Mouse (Mus musculus) neural tube, embryonic 11.5 days (tissue): ENCODE results near the gene Cytl1. TPM values are rescaled to one million over a fixed set of nuclear protein-coding genes. Genes with fewer than 3 reads are reported as not detected.

ENCODE experiments used
- ATAC-seq: fragments of 200-750 bp; cut with Nextera tagmentation; 2 replicates; pipeline ENCODE4 v1.8.0; 2017; ENCODE audit warnings: moderate number of reproducible peaks, mild to moderate bottlenecking, moderate TSS enrichment, moderate library complexity; ENCODE audit not compliant: insufficient read depth, low FRiP score, low TSS enrichment
- DNase-seq: peaks from one replicate; pipeline ENCODE4 v3.0.0-alpha.2; 2015; ENCODE audit warnings: low spot score
- H3K27ac ChIP-seq: fragments of 300-500 bp; sonication (generic); 2 replicates; pipeline ENCODE4 v1.5.1; 2014; ENCODE audit warnings: low read depth, mild to moderate bottlenecking, low read length
- H3K27me3 ChIP-seq: fragments of 300-500 bp; sonication (generic); 2 replicates; pipeline ENCODE4 v1.6.1; 2014; ENCODE audit warnings: mild to moderate bottlenecking, low read length, mixed read lengths; ENCODE audit not compliant: control insufficient read depth, insufficient read depth
- H3K36me3 ChIP-seq: fragments of 300-500 bp; sonication (generic); 2 replicates; pipeline ENCODE4 v1.6.1; 2014; ENCODE audit warnings: mild to moderate bottlenecking, low read length, moderate library complexity, mixed read lengths; ENCODE audit not compliant: control insufficient read depth, insufficient read depth
- H3K4me1 ChIP-seq: fragments of 300-500 bp; sonication (generic); 2 replicates; pipeline ENCODE4 v1.6.1; 2014; ENCODE audit warnings: low read length, mixed read lengths; ENCODE audit not compliant: control insufficient read depth, insufficient read depth
- H3K4me2 ChIP-seq: fragments of 300-500 bp; sonication (generic); 2 replicates; pipeline ENCODE4 v1.6.1; 2014; ENCODE audit warnings: low read depth, mild to moderate bottlenecking, moderate library complexity
- H3K4me3 ChIP-seq: fragments of 300-500 bp; sonication (generic); 2 replicates; pipeline ENCODE4 v1.5.1; 2014; ENCODE audit warnings: low read depth, low read length
- H3K9ac ChIP-seq: fragments of 300-500 bp; sonication (generic); 2 replicates; pipeline ENCODE4 v1.6.1; 2014; ENCODE audit warnings: mild to moderate bottlenecking, low read length
- H3K9me3 ChIP-seq: fragments of 300-500 bp; sonication (generic); 2 replicates; pipeline ENCODE4 v1.6.1; 2016; ENCODE audit warnings: low read length; ENCODE audit not compliant: control insufficient read depth
- WGBS: fragments of 180-500 bp; shearing (Covaris S2); extraction: QIAGEN DNeasy Blood & Tissue Kit; methylation state at CpG from one replicate; pipeline ENCODE4 v1.1.7; 2014; 5-methylcytosine and 5-hydroxymethylcytosine counted together
- polyA plus RNA-seq: library from polyadenylated mRNA; unstranded; fragments of >200 nt; fragmentation: Nextera tagmentation; extraction: Ambion mirVana; gene quantifications from 2 replicates; pipeline ENCODE4 v1.2.1, GENCODE M21; 2014

Gene Cytl1
- polyA plus RNA-seq, 1 experiment from 2014 or later, result 1.3 TPM

GRCm38 (mm10) chr5:37752027-37752967 is 17.0 kb downstream of the Cytl1 start:
- no peaks in the 10 kb centered on the region for H3K4me1 ChIP-seq
- DNase-seq (peak; percentile 73), ATAC-seq (0 out of 2 replicates have a peak, but pooled peaks have one; percentile 45)
- H3K9ac ChIP-seq, result no peak overlapping the region
- H3K9me3 ChIP-seq, result no peaks in the 10 kb centered on the region
- no peaks in the 10 kb centered on the region for H3K27me3 ChIP-seq
- no peak overlapping the region for H3K4me2 ChIP-seq
- H3K27ac ChIP-seq, result no peak overlapping the region
- 62% methylated on average over 8 of the region's 8 CpGs for WGBS
- H3K4me3 ChIP-seq, result no peak overlapping the region
- no peaks in the 10 kb centered on the region for H3K36me3 ChIP-seq

- H3K27me3 ChIP-seq, result no peaks in the 10 kb centered on the region
- H3K9ac ChIP-seq, result no peak overlapping the region
- ATAC-seq (no peak), DNase-seq (no peak)
- WGBS, result 75% methylated on average over 7 of the region's 7 CpGs
- no peaks in the 10 kb centered on the region for H3K9me3 ChIP-seq
- no peak overlapping the region for H3K4me2 ChIP-seq
- H3K36me3 ChIP-seq, result no peaks in the 10 kb centered on the region
- no peak overlapping the region for H3K27ac ChIP-seq
- no peak overlapping the region for H3K4me3 ChIP-seq
- H3K4me1 ChIP-seq, result no peaks in the 10 kb centered on the region
Measured at GRCm38 (mm10) chr5:37753366-37753765, 18.0 kb downstream of the Cytl1 start.

- WGBS, result 90% methylated on average over 3 of the region's 3 CpGs
- Histone ChIP-seq H3K4me2 (no peak overlapping the region), H3K36me3 (no peaks in the 10 kb centered on the region), H3K4me1 (0 out of 2 replicates have a peak, but pooled peaks cover 3% of the 10 kb centered on the region), H3K9me3 (no peaks in the 10 kb centered on the region), H3K27me3 (no peaks in the 10 kb centered on the region), H3K27ac (no peak overlapping the region), H3K4me3 (no peak overlapping the region), H3K9ac (no peak overlapping the region)
- DNase-seq (no peak), ATAC-seq (no peak)
Measured at GRCm38 (mm10) chr5:37762046-37762445, 26.7 kb downstream of the Cytl1 start.

GRCm38 (mm10) chr5:37765851-37766250 is 30.5 kb downstream of the Cytl1 start:
- no peak for ATAC-seq
- Histone ChIP-seq H3K4me2 (no peak overlapping the region), H3K36me3 (no peaks in the 10 kb centered on the region), H3K4me3 (no peak overlapping the region), H3K27ac (no peak overlapping the region), H3K27me3 (no peaks in the 10 kb centered on the region), H3K4me1 (0 out of 2 replicates have a peak, but pooled peaks cover 3% of the 10 kb centered on the region), H3K9ac (no peak overlapping the region), H3K9me3 (no peaks in the 10 kb centered on the region)
- no peak for DNase-seq
- 38% methylated on average over 8 of the region's 8 CpGs for WGBS

GRCm38 (mm10) chr5:37767231-37767630 is 31.9 kb downstream of the Cytl1 start:
- Histone ChIP-seq H3K4me3 (no peak overlapping the region), H3K4me1 (0 out of 2 replicates have a peak, but pooled peaks cover 3% of the 10 kb centered on the region), H3K27ac (no peak overlapping the region), H3K36me3 (no peaks in the 10 kb centered on the region), H3K27me3 (no peaks in the 10 kb centered on the region), H3K4me2 (no peak overlapping the region), H3K9me3 (no peaks in the 10 kb centered on the region), H3K9ac (no peak overlapping the region)
- DNase-seq, result no peak
- 77% methylated on average over 5 of the region's 5 CpGs for WGBS
- no peak for ATAC-seq

- Histone ChIP-seq H3K4me3 (no peak overlapping the region), H3K36me3 (no peaks in the 10 kb centered on the region), H3K9me3 (no peaks in the 10 kb centered on the region), H3K9ac (no peak overlapping the region), H3K27me3 (no peaks in the 10 kb centered on the region), H3K4me1 (0 out of 2 replicates have a peak, but pooled peaks cover 3% of the 10 kb centered on the region), H3K27ac (no peak overlapping the region), H3K4me2 (no peak overlapping the region)
- ATAC-seq, result no peak
- 13% methylated on average over 5 of the region's 5 CpGs for WGBS
- DNase-seq, result no peak
Measured at GRCm38 (mm10) chr5:37769031-37769430, 33.7 kb downstream of the Cytl1 start.

GRCm38 (mm10) chr5:37770870-37771269 is 35.6 kb downstream of the Cytl1 start:
- no peak overlapping the region for H3K4me3 ChIP-seq
- DNase-seq (no peak), ATAC-seq (no peak)
- H3K9ac ChIP-seq, result no peak overlapping the region
- H3K4me2 ChIP-seq, result no peak overlapping the region
- no peaks in the 10 kb centered on the region for H3K9me3 ChIP-seq
- no peak overlapping the region for H3K27ac ChIP-seq
- WGBS, result 81% methylated on average over 6 of the region's 6 CpGs
- no peaks in the 10 kb centered on the region for H3K27me3 ChIP-seq
- H3K36me3 ChIP-seq, result no peaks in the 10 kb centered on the region
- 0 out of 2 replicates have a peak, but pooled peaks cover 2% of the 10 kb centered on the region for H3K4me1 ChIP-seq

GRCm38 (mm10) chr5:37774011-37774410 is 38.7 kb downstream of the Cytl1 start:
- H3K9ac ChIP-seq, result no peak overlapping the region
- DNase-seq (no peak), ATAC-seq (no peak)
- no peaks in the 10 kb centered on the region for H3K9me3 ChIP-seq
- 79% methylated on average over 4 of the region's 4 CpGs for WGBS
- no peak overlapping the region for H3K4me3 ChIP-seq
- no peaks in the 10 kb centered on the region for H3K36me3 ChIP-seq
- H3K4me2 ChIP-seq, result no peak overlapping the region
- H3K27me3 ChIP-seq, result no peaks in the 10 kb centered on the region
- no peak overlapping the region for H3K27ac ChIP-seq
- H3K4me1 ChIP-seq, result no peaks in the 10 kb centered on the region

GRCm38 (mm10) chr5:37775681-37776080 is 40.4 kb downstream of the Cytl1 start:
- H3K27me3 ChIP-seq, result no peaks in the 10 kb centered on the region
- WGBS, result 52% methylated on average over 5 of the region's 5 CpGs
- H3K4me3 ChIP-seq, result no peak overlapping the region
- ATAC-seq (no peak), DNase-seq (no peak)
- H3K4me2 ChIP-seq, result no peak overlapping the region
- H3K4me1 ChIP-seq, result no peaks in the 10 kb centered on the region
- H3K9ac ChIP-seq, result no peak overlapping the region
- no peaks in the 10 kb centered on the region for H3K36me3 ChIP-seq
- H3K9me3 ChIP-seq, result no peaks in the 10 kb centered on the region
- H3K27ac ChIP-seq, result no peak overlapping the region
